Mouse (Mus musculus) urinary bladder, adult 2 months (tissue): ENCODE data around the gene Clspn. TPM values are rescaled to one million over a fixed set of nuclear protein-coding genes. Genes with fewer than 3 reads are reported as not detected.

Source experiments
- DNase-seq: peaks from one replicate; pipeline ENCODE4 v3.0.0; 2022; ENCODE audit warnings: low spot score
- polyA plus RNA-seq: library from polyadenylated mRNA; depleted of rRNA; stranded (reverse); fragments of >200 nt; gene quantifications from 2 replicates; pipeline ENCODE4 v1.2.3, GENCODE M21; 2012; rRNA removed

Clspn gene
- polyA plus RNA-seq, 1 experiment: 0.81 TPM

- no peak for DNase-seq
These were observed 79.6 kb downstream of the Clspn start for GRCm38 (mm10) chr4:126636330-126636729.

- DNase-seq: no peak
These were observed 80.7 kb downstream of the Clspn start for GRCm38 (mm10) chr4:126637446-126637845.

GRCm38 (mm10) chr4:126639339-126639738, 82.6 kb downstream of the Clspn start:
- DNase-seq: no peak

GRCm38 (mm10) chr4:126641901-126642300, 85.2 kb downstream of the Clspn start:
- DNase-seq: no peak

Other genes with a start within 250 kb of the Clspn start
- gene Adprhl2, start 235.2 kb upstream of the Clspn start, polyA plus RNA-seq: 42.3 and 48.2 TPM in 2 replicates
- 25.8 and 40.1 TPM in 2 replicates for gene Tekt2, start 231.2 kb upstream of the Clspn start, polyA plus RNA-seq
- 5.9 and 6.8 TPM in 2 replicates for gene Ago3, start 127.4 kb upstream of the Clspn start, polyA plus RNA-seq
- gene Ago1, start 88.4 kb upstream of the Clspn start, polyA plus RNA-seq: 13.2 and 21.9 TPM in 2 replicates
- 4.8 and 5.3 TPM in 2 replicates for gene Ago4, start 23.5 kb upstream of the Clspn start, polyA plus RNA-seq
- 20.7 and 26.9 TPM in 2 replicates for gene 5730409E04Rik, start 52.9 kb downstream of the Clspn start, polyA plus RNA-seq
- gene Psmb2, start 120.7 kb downstream of the Clspn start, polyA plus RNA-seq: 174 and 200 TPM in 2 replicates
- gene Tfap2e, start 179.3 kb downstream of the Clspn start, polyA plus RNA-seq: 0.04 TPM in 1 of 2 replicates, not detected in the other
- gene Ncdn, start 196.5 kb downstream of the Clspn start, polyA plus RNA-seq: 26.1 and 27.2 TPM in 2 replicates
- gene AU040320, start 196.6 kb downstream of the Clspn start, polyA plus RNA-seq: 20.6 and 24.4 TPM in 2 replicates